ENCODE assay signal across 8 mouse cellular contexts in the genomic region with DNA sequence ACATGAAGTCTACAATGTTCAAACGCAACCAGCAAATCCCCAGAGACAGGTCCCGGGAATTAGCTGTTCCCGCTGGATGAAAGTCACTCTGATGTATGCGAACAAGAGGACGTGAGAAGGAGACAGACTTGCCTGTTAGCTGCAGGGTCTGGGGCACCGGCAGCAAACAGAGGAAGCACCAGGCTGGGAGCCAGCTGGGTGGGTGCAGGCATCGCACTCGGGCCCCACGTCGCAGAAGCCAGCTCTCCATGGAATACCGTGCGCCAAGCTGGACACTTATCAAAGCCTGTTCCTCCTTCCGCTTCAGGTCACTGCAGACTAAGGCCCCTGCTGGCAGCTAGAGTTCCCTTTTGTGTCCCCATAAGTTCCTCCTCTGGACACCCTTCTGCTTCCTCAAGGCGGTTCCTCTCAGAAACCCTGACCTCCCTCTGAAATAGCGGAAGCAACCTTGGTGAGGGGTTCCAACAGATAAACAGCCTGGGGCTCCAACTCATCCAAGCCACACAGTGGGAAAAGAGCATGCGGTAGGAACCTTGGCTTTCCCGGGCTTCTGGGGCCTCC. TPM values are rescaled to one million over a fixed set of nuclear protein-coding genes. Genes with fewer than 3 reads are reported as not detected.
DNase-seq lines count a peak whose midpoint lies in the region; TF ChIP-seq lines count a peak whose summit lies in the region.

Nfam1 (minus strand) TSS at position 326 of the 561 bp plus-strand sequence.

- no peak within 1 kb of the TSS for H3K27ac ChIP-seq in kidney, adult 2 months (ENCODE audit: insufficient read depth, low read depth, low read length)

- peak; percentile 52 for DNase-seq in kidney, adult 2 months
- DNase-seq in kidney, adult 11 months = no peak
- peak; percentile 56 for DNase-seq in c-Kit-positive CD71-negative TER-119-negative erythroid progenitor cells, embryonic 14.5 days (ENCODE audit: low read depth)
- peak; percentile 37 to 47 for DNase-seq in heart, postnatal 14 days
- no peak for DNase-seq in lung, adult 2 months
- DNase-seq in skeletal muscle tissue, adult 2 months (ENCODE audit: low read depth, low spot score) = peak; percentile 49
- no peak for DNase-seq in left cerebral cortex, adult 8-10 months (ENCODE audit: low spot score in 2 of 2)
- DNase-seq in cerebellum, adult 9-10 months = no peak

- H3K27me3 ChIP-seq in kidney, adult 2 months (replicated peaks; ENCODE audit: control insufficient read depth, insufficient read depth, low read length) = no peaks in the 10 kb centered on the region

- H3K4me3 ChIP-seq in kidney, adult 2 months (ENCODE audit: insufficient read depth, low read depth, low read length) = peak within 1 kb of the TSS; percentile 9; the same call in 1 of the 2 replicates
- peak within 1 kb of the TSS; percentile 50 for H3K4me3 ChIP-seq in lung, adult 2 months (replicated peaks; ENCODE audit: extremely low read depth, low read depth, low read length)

- no peak for TF ChIP-seq POLR2A in kidney, adult 2 months (IDR thresholded peaks at IDR 0.05; ENCODE audit: low read depth, low read length)
- TF ChIP-seq POLR2A in lung, adult 2 months (IDR thresholded peaks at IDR 0.05; ENCODE audit: borderline replicate concordance, extremely low read depth, low read depth, low read length) = peak; percentile 62; the same call in 1 of the 2 replicates

- intact Hi-C loops in heart, postnatal 14 days (cut with DNase I) = loop anchor here (5.0 kb wide), 1 partner anchor 111 kb away; no protein-coding TSS in a partner anchor

- WGBS in kidney, adult 2 months = 54% methylated on average over 17 of the region's 17 CpGs
- WGBS in lung, adult 2 months = 32% methylated on average over 17 of the region's 17 CpGs

- TF ChIP-seq CTCF in kidney, adult 2 months (conservative IDR thresholded peaks at IDR 0.05; ENCODE audit: insufficient read depth, insufficient read length, low read depth, low read length) = no peak
- no peak for TF ChIP-seq CTCF in lung, adult 2 months (IDR thresholded peaks at IDR 0.05; ENCODE audit: insufficient read depth, low read length)

- no peaks in the 10 kb centered on the region for H3K36me3 ChIP-seq in kidney, adult 2 months (ENCODE audit: control insufficient read depth, insufficient read depth, low read length)

- no peaks in the 10 kb centered on the region for H3K4me1 ChIP-seq in kidney, adult 2 months (ENCODE audit: control insufficient read depth, insufficient read depth, low read length)
- H3K4me1 ChIP-seq in lung, adult 2 months (ENCODE audit: control insufficient read depth, insufficient read depth, low read length) = no peaks in the 10 kb centered on the region

RNA-seq across cellular contexts. Expression of gene Nfam1, which starts in this region (rescaled TPM):
- 2.2 and 2.9 TPM in 2 replicates for polyA plus RNA-seq in kidney, adult 2 months (2012; rRNA removed)
- total RNA-seq in heart, postnatal 14 days (2021) = 1 to 10 TPM; 2.2 to 2.4 TPM
- 13.7 and 19.3 TPM in 2 replicates for polyA plus RNA-seq in lung, adult 2 months (2012; rRNA removed)
- total RNA-seq in left cerebral cortex, adult 8-10 months (2022) = 1 to 10 TPM; 2.3 to 4.1 (median 3.6) TPM

Comparison
In these comparisons a context has a peak if more than half of its experiments do, and no peak if none do; other contexts are left out.
1. DNase-seq: peak in kidney, adult 2 months (single experiment), c-Kit-positive CD71-negative TER-119-negative erythroid progenitor cells, embryonic 14.5 days (single experiment), heart, postnatal 14 days (2 of 2) and skeletal muscle tissue, adult 2 months (single experiment); none in kidney, adult 11 months (single experiment), lung, adult 2 months (single experiment), left cerebral cortex, adult 8-10 months (0 of 2) and cerebellum, adult 9-10 months (single experiment).